Mouse (Mus musculus): ENCODE measurements around the gene Mynn. TPM values are rescaled to one million over a fixed set of nuclear protein-coding genes. Genes with fewer than 3 reads are reported as not detected.
A peak's percentile ranks its signal among the peaks of the same experiment; 100 is the strongest.

Mynn gene
- polyA plus RNA-seq, 1 experiment from 2014 or later = 24.0 TPM

GRCm38 (mm10) chr3:30600717-30601116, 1.1 kb upstream of the Mynn start:
- H3K27ac ChIP-seq = peak overlapping the region; percentile 51; the same call in 1 of the 2 replicates
- H3K9ac ChIP-seq = peak overlapping the region; percentile 57
- ATAC-seq = no peak; the same call in 1 of the 2 replicates
- H3K27me3 ChIP-seq (replicated peaks) = no peaks in the 10 kb centered on the region
- no peaks in the 10 kb centered on the region for H3K9me3 ChIP-seq
- no peaks in the 10 kb centered on the region for H3K36me3 ChIP-seq
- WGBS = under 1% methylated on average over 14 of the region's 14 CpGs
- H3K4me2 ChIP-seq (replicated peaks) = peak overlapping the region; percentile 79
- H3K4me1 ChIP-seq (replicated peaks) = peaks cover 9% of the 10 kb centered on the region
- H3K4me3 ChIP-seq (replicated peaks) = peak overlapping the region; percentile 53

GRCm38 (mm10) chr3:30601175-30601574, 690 bp upstream of the Mynn start:
- peak overlapping the region; percentile 53 for H3K4me3 ChIP-seq (replicated peaks)
- peaks cover 9% of the 10 kb centered on the region for H3K4me1 ChIP-seq (replicated peaks)
- ATAC-seq = peak; percentile 40
- no peaks in the 10 kb centered on the region for H3K9me3 ChIP-seq
- H3K27ac ChIP-seq = no peak overlapping the region
- WGBS = under 1% methylated on average over 17 of the region's 17 CpGs
- H3K9ac ChIP-seq = no peak overlapping the region
- H3K36me3 ChIP-seq = no peaks in the 10 kb centered on the region
- no peaks in the 10 kb centered on the region for H3K27me3 ChIP-seq (replicated peaks)
- H3K4me2 ChIP-seq (replicated peaks) = peak overlapping the region; percentile 79

- Histone ChIP-seq H3K27ac (peak overlapping the region; percentile 93), H3K27me3 (replicated peaks) (no peaks in the 10 kb centered on the region), H3K4me3 (replicated peaks) (peak overlapping the region; percentile 83), H3K9ac (peak overlapping the region; percentile 90; the same call in 1 of the 2 replicates), H3K36me3 (no peaks in the 10 kb centered on the region), H3K4me2 (replicated peaks) (peak overlapping the region; percentile 79), H3K9me3 (no peaks in the 10 kb centered on the region), H3K4me1 (replicated peaks) (peaks cover 9% of the 10 kb centered on the region)
- ATAC-seq = no peak
- under 1% methylated on average over 13 of the region's 13 CpGs for WGBS
These were observed 228 bp upstream of the Mynn start for GRCm38 (mm10) chr3:30601610-30602064.

GRCm38 (mm10) chr3:30602740-30603098, 854 bp downstream of the Mynn start:
- peaks cover 8% of the 10 kb centered on the region; the same call in 1 of the 2 replicates for H3K36me3 ChIP-seq

GRCm38 (mm10) chr3:30603256-30603655, 1.4 kb downstream of the Mynn start:
- Histone ChIP-seq H3K9ac (peak overlapping the region; percentile 90), H3K27ac (no peak overlapping the region), H3K9me3 (no peaks in the 10 kb centered on the region), H3K4me3 (replicated peaks) (peak overlapping the region; percentile 83), H3K36me3 (peaks cover 10% of the 10 kb centered on the region; the same call in 1 of the 2 replicates), H3K4me2 (replicated peaks) (peak overlapping the region; percentile 65), H3K27me3 (replicated peaks) (no peaks in the 10 kb centered on the region), H3K4me1 (replicated peaks) (peaks cover 9% of the 10 kb centered on the region)
- 34% methylated on average over 10 of the region's 10 CpGs for WGBS
- ATAC-seq = no peak

More at GRCm38 (mm10) chr3:30602740-30603098, 854 bp downstream of the Mynn start:
- peak; percentile 71 for ATAC-seq
- peaks cover 9% of the 10 kb centered on the region for H3K4me1 ChIP-seq (replicated peaks)
- peak overlapping the region; percentile 93 for H3K27ac ChIP-seq
- peak overlapping the region; percentile 90 for H3K9ac ChIP-seq
- under 1% methylated on average over 27 of the region's 27 CpGs for WGBS
- H3K4me2 ChIP-seq (replicated peaks) = peak overlapping the region; percentile 65
- no peaks in the 10 kb centered on the region for H3K9me3 ChIP-seq
- no peaks in the 10 kb centered on the region for H3K27me3 ChIP-seq (replicated peaks)
- peak overlapping the region; percentile 83 for H3K4me3 ChIP-seq (replicated peaks)

GRCm38 (mm10) chr3:30608999-30609398, 7.1 kb downstream of the Mynn start:
- peaks cover 32% of the 10 kb centered on the region for H3K36me3 ChIP-seq
- H3K27me3 ChIP-seq (replicated peaks) = no peaks in the 10 kb centered on the region
- ATAC-seq = peak; percentile 73; the same call in 1 of the 2 replicates
- no peak overlapping the region for H3K4me3 ChIP-seq (replicated peaks)
- no peaks in the 10 kb centered on the region for H3K4me1 ChIP-seq (replicated peaks)
- H3K4me2 ChIP-seq (replicated peaks) = no peak overlapping the region
- no peak overlapping the region for H3K27ac ChIP-seq
- no peaks in the 10 kb centered on the region for H3K9me3 ChIP-seq
- WGBS = 63% methylated on average over 3 of the region's 3 CpGs
- no peak overlapping the region for H3K9ac ChIP-seq

GRCm38 (mm10) chr3:30610930-30611329, 9.1 kb downstream of the Mynn start:
- Histone ChIP-seq H3K9me3 (no peaks in the 10 kb centered on the region), H3K27ac (no peak overlapping the region), H3K9ac (no peak overlapping the region), H3K4me1 (replicated peaks) (no peaks in the 10 kb centered on the region), H3K27me3 (replicated peaks) (no peaks in the 10 kb centered on the region), H3K36me3 (peaks cover 38% of the 10 kb centered on the region), H3K4me3 (replicated peaks) (no peak overlapping the region), H3K4me2 (replicated peaks) (no peak overlapping the region)
- no peak for ATAC-seq
- WGBS = 90% methylated on average over 4 of the region's 4 CpGs

- WGBS = 80% methylated on average over 8 of the region's 8 CpGs
- no peak for ATAC-seq
- peaks cover 13% of the 10 kb centered on the region for H3K36me3 ChIP-seq
- no peak overlapping the region for H3K4me2 ChIP-seq (replicated peaks)
- H3K4me1 ChIP-seq (replicated peaks) = no peaks in the 10 kb centered on the region
- H3K9me3 ChIP-seq = no peaks in the 10 kb centered on the region
- no peak overlapping the region for H3K9ac ChIP-seq
- no peak overlapping the region for H3K4me3 ChIP-seq (replicated peaks)
- no peaks in the 10 kb centered on the region for H3K27me3 ChIP-seq (replicated peaks)
- no peak overlapping the region for H3K27ac ChIP-seq
These were observed 18.3 kb downstream of the Mynn start for GRCm38 (mm10) chr3:30620132-30620531.

GRCm38 (mm10) chr3:30633681-30634080, 31.8 kb downstream of the Mynn start:
- ATAC-seq = no peak
- no peak overlapping the region for H3K27ac ChIP-seq
- no peak overlapping the region for H3K9ac ChIP-seq
- no peak overlapping the region for H3K4me2 ChIP-seq (replicated peaks)
- WGBS = 62% methylated on average over 3 of the region's 3 CpGs
- H3K9me3 ChIP-seq = no peaks in the 10 kb centered on the region
- no peaks in the 10 kb centered on the region for H3K36me3 ChIP-seq
- H3K4me3 ChIP-seq (replicated peaks) = no peak overlapping the region
- H3K4me1 ChIP-seq (replicated peaks) = no peaks in the 10 kb centered on the region
- no peaks in the 10 kb centered on the region for H3K27me3 ChIP-seq (replicated peaks)

GRCm38 (mm10) chr3:30635629-30636028, 33.8 kb downstream of the Mynn start:
- Histone ChIP-seq H3K4me3 (replicated peaks) (no peak overlapping the region), H3K9me3 (no peaks in the 10 kb centered on the region), H3K27ac (no peak overlapping the region), H3K27me3 (replicated peaks) (no peaks in the 10 kb centered on the region), H3K4me1 (replicated peaks) (no peaks in the 10 kb centered on the region), H3K4me2 (replicated peaks) (no peak overlapping the region), H3K36me3 (no peaks in the 10 kb centered on the region), H3K9ac (no peak overlapping the region)
- WGBS = 78% methylated on average over 4 of the region's 4 CpGs
- ATAC-seq = no peak

GRCm38 (mm10) chr3:30644207-30644606, 42.3 kb downstream of the Mynn start, which contains the start of gene Lrriq4:
Gene Lrriq4, plus strand, starts transcription at chr3:30644507.
- no peaks in the 10 kb centered on the region for H3K36me3 ChIP-seq
- H3K9ac ChIP-seq = no peak within 1 kb of the TSS
- 72% methylated on average over 2 of the region's 2 CpGs for WGBS
- H3K4me3 ChIP-seq (replicated peaks) = no peak within 1 kb of the TSS
- H3K9me3 ChIP-seq = no peaks in the 10 kb centered on the region
- H3K4me2 ChIP-seq (replicated peaks) = no peak within 1 kb of the TSS
- no peak within 1 kb of the TSS for H3K27ac ChIP-seq
- peaks cover 8% of the 10 kb centered on the region; the same call in 1 of the 2 replicates for H3K27me3 ChIP-seq (replicated peaks)
- ATAC-seq = no peak
- H3K4me1 ChIP-seq (replicated peaks) = 0 out of 2 replicates have a peak, but pooled peaks cover 10% of the 10 kb centered on the region

GRCm38 (mm10) chr3:30646761-30647160, 44.9 kb downstream of the Mynn start:
- no peak overlapping the region for H3K27ac ChIP-seq
- H3K4me2 ChIP-seq (replicated peaks) = no peak overlapping the region
- WGBS = 53% methylated on average over 8 of the region's 8 CpGs

More at GRCm38 (mm10) chr3:30646761-30647160, 44.9 kb downstream of the Mynn start:
- Histone ChIP-seq H3K9me3 (no peaks in the 10 kb centered on the region), H3K27me3 (replicated peaks) (peaks cover 8% of the 10 kb centered on the region; the same call in 1 of the 2 replicates), H3K4me3 (replicated peaks) (no peak overlapping the region), H3K36me3 (no peaks in the 10 kb centered on the region), H3K4me1 (replicated peaks) (peaks cover 16% of the 10 kb centered on the region; the same call in 1 of the 2 replicates), H3K9ac (no peak overlapping the region)
- no peak for ATAC-seq

Measured in intestine, embryonic 15.5 days (tissue).